Mouse (Mus musculus) liver, embryonic 14.5 days (tissue): ENCODE measurements around the gene Sdccag8. TPM values are rescaled to one million over a fixed set of nuclear protein-coding genes. Genes with fewer than 3 reads are reported as not detected.
"Not testable (repeated sequence)": the region's sequence is repeated elsewhere in the genome, so short reads cannot be mapped to it uniquely, and the experiment has no call there.

Experiments used
- ATAC-seq: fragments of 200-750 bp; cut with Nextera tagmentation; 2 replicates; pipeline ENCODE4 v1.8.0; 2017; ENCODE audit warnings: moderate number of reproducible peaks, mild to moderate bottlenecking, moderate library complexity; ENCODE audit not compliant: insufficient read depth
- DNase-seq, 3 experiments: peaks; one replicate each; pipeline ENCODE4 v3.0.0-alpha.2; 2012 to 2013; ENCODE audit warnings: low read depth in 3 of 3, low spot score in 3 of 3
- H3K27ac ChIP-seq: fragments of 300-500 bp; sonication (generic); 2 replicates; pipeline ENCODE4 v1.5.1; 2014; ENCODE audit warnings: moderate library complexity, mild to moderate bottlenecking, control low read depth, inconsistent platforms
- H3K27me3 ChIP-seq: fragments of 300-500 bp; sonication (generic); 2 replicates; pipeline ENCODE4 v1.6.1; 2014; ENCODE audit warnings: mild to moderate bottlenecking, low read length, moderate library complexity; ENCODE audit not compliant: control insufficient read depth, insufficient read depth
- H3K36me3 ChIP-seq: fragments of 300-500 bp; sonication (generic); replicated peaks from 2 replicates; pipeline ENCODE4 v1.6.1; 2014; ENCODE audit warnings: low read depth; ENCODE audit not compliant: control insufficient read depth, insufficient read depth
- H3K4me1 ChIP-seq, 2 experiments: fragments of 200-500 bp in 1 of 2; fragments of 300-500 bp in 1 of 2; sonication (generic) in 1 of 2; replicated peaks; 2 replicates each; pipeline ENCODE4 v1.6.1; 2012 to 2014; ENCODE audit warnings: antibody characterized with exemption in 1 of 2, inconsistent platforms in 1 of 2, low read length in 1 of 2; ENCODE audit not compliant: control insufficient read depth in 2 of 2, insufficient read depth in 2 of 2
- H3K4me2 ChIP-seq: fragments of 300-500 bp; sonication (generic); 2 replicates; pipeline ENCODE4 v1.6.1; 2014; ENCODE audit warnings: low read depth, mild to moderate bottlenecking, control low read depth, moderate library complexity
- H3K4me3 ChIP-seq, 2 experiments: fragments of 200-500 bp in 1 of 2; fragments of 300-500 bp in 1 of 2; sonication (generic) in 1 of 2; 2 replicates each; pipeline ENCODE4 v1.5.1; 2012 to 2014; ENCODE audit warnings: low read depth in 2 of 2, low read length in 2 of 2, mild to moderate bottlenecking in 2 of 2, control low read depth in 1 of 2, inconsistent platforms in 1 of 2, moderate library complexity in 1 of 2; ENCODE audit not compliant: insufficient read depth in 1 of 2
- H3K9ac ChIP-seq: fragments of 300-500 bp; sonication (generic); replicated peaks from 2 replicates; pipeline ENCODE4 v1.6.1; 2014; ENCODE audit warnings: mild to moderate bottlenecking, control low read depth, moderate library complexity
- H3K9me3 ChIP-seq: fragments of 300-500 bp; sonication (generic); 2 replicates; pipeline ENCODE4 v1.6.1; 2016; ENCODE audit warnings: low read length, mixed read lengths; ENCODE audit not compliant: control insufficient read depth
- CTCF ChIP-seq: IDR thresholded peaks from 2 replicates; pipeline ENCODE4 v1.5.1; 2016; ENCODE audit warnings: antibody characterized with exemption, low read depth, control low read depth
- EP300 ChIP-seq: IDR thresholded peaks from 2 replicates; pipeline ENCODE4 v1.6.1; 2016; ENCODE audit warnings: antibody characterized with exemption, low read depth
- WGBS: fragments of 180-500 bp; shearing (Covaris S2); extraction: QIAGEN DNeasy Blood & Tissue Kit; methylation state at CpG from one replicate; pipeline ENCODE4 v1.1.7; 2014; ENCODE audit not compliant: insufficient replicate concordance; 5-methylcytosine and 5-hydroxymethylcytosine counted together
- polyA plus RNA-seq, 2 experiments: library from polyadenylated mRNA; depleted of rRNA in 1 of 2; stranded (reverse) in 1 of 2; unstranded in 1 of 2; fragments of >200 nt; fragmentation: Nextera tagmentation in 1 of 2; extraction: Ambion mirVana in 1 of 2; gene quantifications; 2 replicates each; pipeline versions ENCODE4 v1.2.1 to v1.2.3; 2012 to 2014

The Sdccag8 gene
- polyA plus RNA-seq, 2 experiments, result 2.7 to 5.1 TPM

- no peak overlapping the region for H3K9ac ChIP-seq
- no peak overlapping the region for H3K4me2 ChIP-seq
- DNase-seq (no peak), ATAC-seq (no peak)
- no peak overlapping the region for H3K27ac ChIP-seq
- H3K36me3 ChIP-seq, result no peaks in the 10 kb centered on the region
- H3K4me3 ChIP-seq, result no peak overlapping the region
- no peak for TF ChIP-seq CTCF
- no peak for TF ChIP-seq EP300
- 33% methylated on average over 7 of the region's 7 CpGs for WGBS
- no peaks in the 10 kb centered on the region for H3K9me3 ChIP-seq
- H3K27me3 ChIP-seq, result no peaks in the 10 kb centered on the region
- H3K4me1 ChIP-seq, result no peaks in the 10 kb centered on the region
Measured at GRCm38 (mm10) chr1:176933319-176933718, 118.9 kb downstream of the Sdccag8 start.

GRCm38 (mm10) chr1:176934043-176934762, 119.7 kb downstream of the Sdccag8 start:
- no peak overlapping the region for H3K9ac ChIP-seq
- H3K4me1 ChIP-seq, result no peaks in the 10 kb centered on the region
- ATAC-seq (no peak), DNase-seq (no peak)
- no peak overlapping the region for H3K4me3 ChIP-seq
- H3K36me3 ChIP-seq, result no peaks in the 10 kb centered on the region
- H3K27me3 ChIP-seq, result no peaks in the 10 kb centered on the region
- H3K9me3 ChIP-seq, result no peaks in the 10 kb centered on the region
- TF ChIP-seq EP300, result no peak
- TF ChIP-seq CTCF, result no peak
- H3K27ac ChIP-seq, result no peak overlapping the region
- 56% methylated on average over 13 of the region's 13 CpGs for WGBS
- H3K4me2 ChIP-seq, result no peak overlapping the region

- Histone ChIP-seq H3K9me3 (no peaks in the 10 kb centered on the region), H3K4me2 (no peak overlapping the region), H3K4me3 (no peak overlapping the region), H3K36me3 (no peaks in the 10 kb centered on the region), H3K27me3 (no peaks in the 10 kb centered on the region), H3K27ac (no peak overlapping the region), H3K9ac (no peak overlapping the region), H3K4me1 (peaks cover 14 to 15% of the 10 kb centered on the region in 2 experiments)
- ATAC-seq (no peak), DNase-seq (no peak)
- 71% methylated on average over 8 of the region's 8 CpGs for WGBS
- TF ChIP-seq EP300 (no peak), CTCF (no peak)
Measured at GRCm38 (mm10) chr1:176939901-176940341, 125.5 kb downstream of the Sdccag8 start.

GRCm38 (mm10) chr1:176941286-176941990, 127.0 kb downstream of the Sdccag8 start:
- Histone ChIP-seq H3K4me2 (peak overlapping the region; percentile 41), H3K27ac (peak overlapping the region; percentile 68), H3K4me1 (peaks cover 15 to 19% of the 10 kb centered on the region in 2 experiments)
- not testable (repeated sequence) for H3K9ac ChIP-seq, H3K4me3 ChIP-seq, H3K9me3 ChIP-seq, H3K27me3 ChIP-seq, H3K36me3 ChIP-seq
- ATAC-seq (peak; percentile 92), DNase-seq (peak; percentile 16 to 49 (median 24))
- TF ChIP-seq EP300, result peak; percentile 66

GRCm38 (mm10) chr1:176943126-176943525, 128.7 kb downstream of the Sdccag8 start:
- no peaks in the 10 kb centered on the region for H3K27me3 ChIP-seq
- H3K4me3 ChIP-seq, result no peak overlapping the region
- H3K36me3 ChIP-seq, result no peaks in the 10 kb centered on the region
- TF ChIP-seq EP300, result no peak
- no peak for TF ChIP-seq CTCF
- H3K9ac ChIP-seq, result no peak overlapping the region
- DNase-seq (no peak), ATAC-seq (no peak)
- peaks cover 15 to 19% of the 10 kb centered on the region in 2 experiments for H3K4me1 ChIP-seq
- H3K4me2 ChIP-seq, result no peak overlapping the region
- no peaks in the 10 kb centered on the region for H3K9me3 ChIP-seq
- no peak overlapping the region for H3K27ac ChIP-seq
- WGBS, result 73% methylated on average over 5 of the region's 5 CpGs
